Mouse (Mus musculus): Measurements from ENCODE around the gene Faap20. TPM values are rescaled to one million over a fixed set of nuclear protein-coding genes. Genes with fewer than 3 reads are reported as not detected.
"Not testable (repeated sequence)": the region's sequence is repeated elsewhere in the genome, so short reads cannot be mapped to it uniquely, and the experiment has no call there.

The Faap20 gene
- polyA plus RNA-seq, 1 experiment: not detected

- TF ChIP-seq CTCF (IDR thresholded peaks at IDR 0.05; ENCODE audit: insufficient read depth, low read depth, low read length): no peak
- TF ChIP-seq POLR2A (IDR thresholded peaks at IDR 0.05; ENCODE audit: insufficient read depth, low read depth, low read length): no peak
- Histone ChIP-seq H3K4me3 (ENCODE audit: insufficient read depth, low read depth, low read length) (no peak overlapping the region), H3K4me1 (ENCODE audit: control insufficient read depth, insufficient read depth, low read length) (peaks cover 71% of the 10 kb centered on the region), H3K27ac (ENCODE audit: insufficient read depth, low read depth, low read length) (0 out of 2 replicates have a peak overlapping the region, but pooled peaks have one; percentile 99)
- 85% methylated on average over 12 of the region's 12 CpGs for WGBS
Observed at GRCm38 (mm10) chr4:155236737-155237385, 12.7 kb upstream of the Faap20 start.

- peaks cover 62% of the 10 kb centered on the region for H3K4me1 ChIP-seq (ENCODE audit: control insufficient read depth, insufficient read depth, low read length)
- WGBS: 29% methylated on average over 5 of the region's 5 CpGs
- H3K4me3 ChIP-seq (ENCODE audit: insufficient read depth, low read depth, low read length): no peak overlapping the region
- 0 out of 2 replicates have a peak, but pooled peaks have one; percentile 20 for TF ChIP-seq CTCF (IDR thresholded peaks at IDR 0.05; ENCODE audit: insufficient read depth, low read depth, low read length)
- TF ChIP-seq POLR2A (IDR thresholded peaks at IDR 0.05; ENCODE audit: insufficient read depth, low read depth, low read length): no peak
- H3K27ac ChIP-seq (ENCODE audit: insufficient read depth, low read depth, low read length): peak overlapping the region; percentile 30
Observed at GRCm38 (mm10) chr4:155238276-155238675, 11.3 kb upstream of the Faap20 start.

DNA sequence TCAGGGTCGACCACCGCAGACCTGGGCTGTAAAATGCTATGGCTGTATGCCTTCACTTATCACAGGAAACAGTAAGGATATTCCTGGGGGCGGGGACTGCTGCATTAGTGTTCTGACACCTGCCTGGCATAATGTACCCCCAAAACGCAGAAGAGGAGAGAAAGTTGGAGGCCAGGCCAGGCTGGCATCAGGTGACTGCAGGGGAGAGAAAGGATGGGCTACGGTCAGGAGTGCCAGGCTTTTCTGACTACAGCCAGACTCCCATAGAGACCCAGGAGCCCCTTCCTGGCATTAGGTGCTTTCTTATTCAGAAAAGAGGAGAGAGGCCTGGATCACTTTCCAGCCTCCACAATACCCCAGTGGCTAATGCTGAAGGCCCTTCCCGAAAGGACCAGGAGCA is 10.1 kb upstream of the Faap20 start:
- TF ChIP-seq CTCF (IDR thresholded peaks at IDR 0.05; ENCODE audit: insufficient read depth, low read depth, low read length) (no peak), POLR2A (IDR thresholded peaks at IDR 0.05; ENCODE audit: insufficient read depth, low read depth, low read length) (no peak)
- WGBS: 52% methylated on average over 6 of the region's 6 CpGs
- H3K27ac ChIP-seq (ENCODE audit: insufficient read depth, low read depth, low read length): no peak overlapping the region
- no peak overlapping the region for H3K4me3 ChIP-seq (ENCODE audit: insufficient read depth, low read depth, low read length)
- peaks cover 50% of the 10 kb centered on the region for H3K4me1 ChIP-seq (ENCODE audit: control insufficient read depth, insufficient read depth, low read length)

DNA sequence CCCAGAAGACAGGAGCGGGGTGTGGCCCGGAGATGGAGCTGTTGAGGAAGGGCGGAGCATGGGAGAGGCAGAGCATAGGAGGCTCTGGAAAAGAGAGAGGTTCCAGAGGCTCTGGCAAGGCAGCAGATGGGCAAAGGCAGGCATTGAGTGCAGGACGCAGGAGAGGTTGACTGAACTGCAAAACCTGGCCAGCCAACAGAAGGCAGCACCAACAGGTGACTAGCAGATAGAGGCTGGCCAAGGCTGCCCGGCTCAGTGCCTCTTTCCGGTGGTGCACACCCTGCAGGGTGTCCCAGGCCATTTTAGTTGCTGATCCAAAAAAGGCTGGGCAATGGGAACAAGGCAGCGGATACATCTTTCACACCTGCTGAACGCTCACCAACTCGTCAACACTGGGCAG is 7.8 kb upstream of the Faap20 start:
- Histone ChIP-seq H3K4me3 (ENCODE audit: insufficient read depth, low read depth, low read length) (no peak overlapping the region), H3K4me1 (ENCODE audit: control insufficient read depth, insufficient read depth, low read length) (peaks cover 43% of the 10 kb centered on the region), H3K27ac (ENCODE audit: insufficient read depth, low read depth, low read length) (no peak overlapping the region)
- 86% methylated on average over 9 of the region's 9 CpGs for WGBS
- no peak for TF ChIP-seq POLR2A (IDR thresholded peaks at IDR 0.05; ENCODE audit: insufficient read depth, low read depth, low read length)
- TF ChIP-seq CTCF (IDR thresholded peaks at IDR 0.05; ENCODE audit: insufficient read depth, low read depth, low read length): no peak

DNA sequence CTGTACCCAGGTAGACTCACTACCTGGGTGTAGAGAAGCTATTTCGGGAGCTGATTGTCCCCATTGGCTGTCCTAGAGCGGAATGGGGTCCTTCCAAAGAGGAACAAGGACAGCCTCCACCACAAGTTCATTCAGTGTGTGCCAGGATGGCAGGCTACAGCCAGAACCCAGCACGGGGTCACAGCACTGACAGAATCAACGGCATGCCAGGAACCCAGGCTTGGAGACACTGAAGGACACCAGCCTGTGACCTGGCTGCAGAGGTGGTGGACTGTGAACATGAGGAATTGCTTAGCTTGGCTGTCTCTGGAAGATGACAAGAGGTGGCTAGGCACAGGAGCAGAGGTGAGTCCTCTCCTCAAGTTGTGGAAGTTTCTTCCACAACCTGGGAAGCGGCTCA is 7.3 kb upstream of the Faap20 start:
- 83% methylated on average over 5 of the region's 5 CpGs for WGBS
- no peak for TF ChIP-seq POLR2A (IDR thresholded peaks at IDR 0.05; ENCODE audit: insufficient read depth, low read depth, low read length)
- no peak for TF ChIP-seq CTCF (IDR thresholded peaks at IDR 0.05; ENCODE audit: insufficient read depth, low read depth, low read length)
- Histone ChIP-seq H3K4me1 (ENCODE audit: control insufficient read depth, insufficient read depth, low read length) (peaks cover 42% of the 10 kb centered on the region), H3K27ac (ENCODE audit: insufficient read depth, low read depth, low read length) (no peak overlapping the region), H3K4me3 (ENCODE audit: insufficient read depth, low read depth, low read length) (no peak overlapping the region)

DNA sequence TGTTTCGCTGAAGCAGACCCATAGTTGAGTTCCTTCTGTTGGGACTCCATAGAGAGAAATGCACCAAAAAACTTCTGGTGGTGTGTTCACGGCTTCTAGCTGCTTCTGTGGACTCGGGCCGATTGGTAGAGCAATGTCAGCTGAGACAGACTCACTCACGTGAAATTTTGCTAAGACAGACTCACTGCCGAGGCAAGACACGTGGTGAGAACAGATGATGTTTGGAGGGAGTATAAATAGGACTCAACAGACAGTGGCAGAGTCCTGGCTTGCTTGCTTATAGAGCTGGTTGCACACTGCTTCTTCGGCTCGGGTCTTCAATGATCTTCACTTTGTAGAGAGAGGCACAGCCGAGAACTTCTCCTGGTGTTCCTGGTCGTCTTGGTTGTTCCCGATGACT is 6.4 kb upstream of the Faap20 start:
- H3K4me1 ChIP-seq (ENCODE audit: control insufficient read depth, insufficient read depth, low read length): peaks cover 38% of the 10 kb centered on the region
- no peak overlapping the region for H3K27ac ChIP-seq (ENCODE audit: insufficient read depth, low read depth, low read length)
- WGBS: 85% methylated on average over 12 of the region's 12 CpGs
- no peak overlapping the region for H3K4me3 ChIP-seq (ENCODE audit: insufficient read depth, low read depth, low read length)
- TF ChIP-seq POLR2A (IDR thresholded peaks at IDR 0.05; ENCODE audit: insufficient read depth, low read depth, low read length) (no peak), CTCF (IDR thresholded peaks at IDR 0.05; ENCODE audit: insufficient read depth, low read depth, low read length) (no peak)

- peak overlapping the region; percentile 91 for H3K27ac ChIP-seq (ENCODE audit: insufficient read depth, low read depth, low read length)
- no peak overlapping the region for H3K4me3 ChIP-seq (ENCODE audit: insufficient read depth, low read depth, low read length)
- H3K4me1 ChIP-seq (ENCODE audit: control insufficient read depth, insufficient read depth, low read length): peaks cover 36% of the 10 kb centered on the region
- WGBS: 57% methylated on average over 6 of the region's 6 CpGs
- TF ChIP-seq POLR2A (IDR thresholded peaks at IDR 0.05; ENCODE audit: insufficient read depth, low read depth, low read length) (no peak), CTCF (IDR thresholded peaks at IDR 0.05; ENCODE audit: insufficient read depth, low read depth, low read length) (no peak)
Observed at GRCm38 (mm10) chr4:155245770-155246492, 3.7 kb upstream of the Faap20 start.

- H3K27ac ChIP-seq (ENCODE audit: insufficient read depth, low read depth, low read length): peak overlapping the region; percentile 91
- TF ChIP-seq POLR2A (IDR thresholded peaks at IDR 0.05; ENCODE audit: insufficient read depth, low read depth, low read length) (no peak), CTCF (IDR thresholded peaks at IDR 0.05; ENCODE audit: insufficient read depth, low read depth, low read length) (no peak)
- H3K4me3 ChIP-seq (ENCODE audit: insufficient read depth, low read depth, low read length): peak overlapping the region; percentile 38; the same call in 1 of the 2 replicates
- WGBS: 24% methylated on average over 12 of the region's 12 CpGs
- peaks cover 34% of the 10 kb centered on the region for H3K4me1 ChIP-seq (ENCODE audit: control insufficient read depth, insufficient read depth, low read length)
Observed at GRCm38 (mm10) chr4:155246691-155247105, 2.9 kb upstream of the Faap20 start.

DNA sequence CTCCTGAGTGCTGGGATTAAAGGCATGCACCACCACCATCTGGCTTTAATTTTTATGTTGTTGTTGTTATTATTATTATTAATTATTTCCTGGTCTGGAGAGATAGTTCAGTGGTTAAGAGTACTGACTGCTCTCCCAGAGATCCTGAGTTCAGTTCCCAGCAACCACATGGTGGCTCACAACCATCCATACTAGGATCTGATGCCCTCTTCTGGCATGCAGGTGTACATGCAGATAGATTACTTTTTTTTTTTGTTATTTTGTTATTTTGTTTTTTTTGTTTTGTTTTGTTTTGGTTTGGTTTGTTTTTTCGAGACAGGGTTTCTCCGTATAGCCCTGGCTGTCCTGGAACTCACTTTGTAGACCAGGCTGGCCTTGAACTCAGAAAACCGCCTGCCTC is 1.5 kb upstream of the Faap20 start:
- H3K27ac ChIP-seq (ENCODE audit: insufficient read depth, low read depth, low read length); H3K4me3 ChIP-seq (ENCODE audit: insufficient read depth, low read depth, low read length): not testable (repeated sequence)
- peaks cover 42% of the 10 kb centered on the region for H3K4me1 ChIP-seq (ENCODE audit: control insufficient read depth, insufficient read depth, low read length)
- 91% methylated on average over 3 of the region's 3 CpGs for WGBS

Measured in olfactory bulb, adult 2 months (tissue).